Comparison of ENCODE assay signal across 17 mouse cellular contexts in genomic region chr2:27687041-27687440, GRCm38 (mm10). TPM values are rescaled to one million over a fixed set of nuclear protein-coding genes. Genes with fewer than 3 reads are reported as not detected.
DNase-seq lines count a peak whose midpoint lies in the region; ATAC-seq and TF ChIP-seq lines count a peak whose summit lies in the region.
"Had no signal": no experiment of that assay in that cellular context is flagged by ENCODE, and none has a peak within 500 bp of the region (broad histone marks: within the 10 kb centered on the region; RNA-seq: fewer than 3 reads in every experiment).

No protein-coding gene starts in this region.

- H3K9me3 ChIP-seq in heart, embryonic 11.5 days (replicated peaks; ENCODE audit: control insufficient read depth, low read length): no peaks in the 10 kb centered on the region
- no peaks in the 10 kb centered on the region for H3K9me3 ChIP-seq in limb, embryonic 13.5 days
- H3K9me3 ChIP-seq in limb, embryonic 10.5 days (replicated peaks): no peaks in the 10 kb centered on the region
- no peaks in the 10 kb centered on the region for H3K9me3 ChIP-seq in limb, embryonic 15.5 days
- no peaks in the 10 kb centered on the region for H3K9me3 ChIP-seq in midbrain, embryonic 14.5 days (ENCODE audit: control insufficient read depth, low read length)
- H3K9me3 ChIP-seq: embryonic facial prominence, embryonic 13.5 days; forebrain, embryonic 10.5 days had no signal

- no peak for ATAC-seq in heart, embryonic 11.5 days (replicated peaks; ENCODE audit: insufficient number of reproducible peaks, low FRiP score, low TSS enrichment)
- no peak for ATAC-seq in limb, embryonic 13.5 days (ENCODE audit: low FRiP score, low read depth)
- no peak for ATAC-seq in limb, embryonic 15.5 days (ENCODE audit: insufficient number of reproducible peaks, low FRiP score, low TSS enrichment, low read depth)
- ATAC-seq in midbrain, embryonic 14.5 days (ENCODE audit: low FRiP score, low TSS enrichment): no peak
- ATAC-seq: hindbrain, postnatal 0 days had no signal

- H3K4me2 ChIP-seq in heart, embryonic 11.5 days: no peak overlapping the region
- H3K4me2 ChIP-seq in limb, embryonic 13.5 days (replicated peaks): no peak overlapping the region
- H3K4me2 ChIP-seq in limb, embryonic 15.5 days: no peak overlapping the region
- no peak overlapping the region for H3K4me2 ChIP-seq in midbrain, embryonic 14.5 days (ENCODE audit: low read length)
- H3K4me2 ChIP-seq: embryonic facial prominence, embryonic 13.5 days had no signal

- no peaks in the 10 kb centered on the region for H3K36me3 ChIP-seq in heart, embryonic 11.5 days (ENCODE audit: control insufficient read depth, insufficient read depth, low read length)
- no peaks in the 10 kb centered on the region for H3K36me3 ChIP-seq in limb, embryonic 13.5 days
- H3K36me3 ChIP-seq in limb, embryonic 10.5 days: no peaks in the 10 kb centered on the region
- no peaks in the 10 kb centered on the region for H3K36me3 ChIP-seq in limb, embryonic 15.5 days
- H3K36me3 ChIP-seq in midbrain, embryonic 14.5 days (ENCODE audit: control insufficient read depth, insufficient read depth, low read length): no peaks in the 10 kb centered on the region
- H3K36me3 ChIP-seq: embryonic facial prominence, embryonic 13.5 days; forebrain, embryonic 10.5 days had no signal

- no peak for DNase-seq in heart, adult 8-10 months (ENCODE audit: low spot score)
- DNase-seq in limb, embryonic 10.5 days (ENCODE audit: low spot score): no peak
- DNase-seq in left cerebral cortex, postnatal 4 days: no peak
- DNase-seq in midbrain, embryonic 14.5 days: no peak
- DNase-seq: adrenal gland, postnatal 10 days; cerebellum, adult 8-10 months; gastrocnemius, postnatal 10 days; kidney, postnatal 4 days; right cerebral cortex, adult 18-20 months; thymus, adult 2 months had no signal

- no peak overlapping the region for H3K9ac ChIP-seq in heart, embryonic 11.5 days (ENCODE audit: low read depth, low read length)
- H3K9ac ChIP-seq in limb, embryonic 13.5 days: no peak overlapping the region; the same call in 1 of the 2 replicates
- no peak overlapping the region for H3K9ac ChIP-seq in limb, embryonic 15.5 days
- H3K9ac ChIP-seq in midbrain, embryonic 14.5 days (replicated peaks; ENCODE audit: low read length): no peak overlapping the region
- H3K9ac ChIP-seq: embryonic facial prominence, embryonic 13.5 days had no signal

- no peak overlapping the region for H3K4me3 ChIP-seq in heart, embryonic 11.5 days (ENCODE audit: low read depth, low read length)
- H3K4me3 ChIP-seq in limb, embryonic 13.5 days: no peak overlapping the region
- no peak overlapping the region for H3K4me3 ChIP-seq in limb, embryonic 10.5 days
- H3K4me3 ChIP-seq in bone marrow macrophage, adult 2 months (ENCODE audit: insufficient read depth, low read length): no peak overlapping the region
- no peak overlapping the region for H3K4me3 ChIP-seq in limb, embryonic 15.5 days
- H3K4me3 ChIP-seq in midbrain, embryonic 14.5 days (replicated peaks; ENCODE audit: low read depth, low read length): no peak overlapping the region
- H3K4me3 ChIP-seq: embryonic facial prominence, embryonic 13.5 days; forebrain, embryonic 10.5 days had no signal

- intact Hi-C loops in left cerebral cortex, postnatal 4 days (cut with DNase I): no loop called here

- 22% methylated on average over 1 of the region's 1 CpGs for WGBS in heart, embryonic 11.5 days (ENCODE audit: insufficient replicate concordance)
- WGBS in limb, embryonic 13.5 days: 26% methylated on average over 1 of the region's 1 CpGs
- WGBS in limb, embryonic 10.5 days: 54% methylated on average over 1 of the region's 1 CpGs
- whole genome bisulfite sequencing in limb, embryonic 15.5 days: 25% methylated on average over 1 of the region's 1 CpGs
- WGBS in midbrain, embryonic 14.5 days: 50% methylated on average over 1 of the region's 1 CpGs

- TF ChIP-seq CTCF in bone marrow macrophage, adult 2 months (IDR thresholded peaks at IDR 0.05; ENCODE audit: low read depth, low read length): no peak

- TF ChIP-seq POLR2A in bone marrow macrophage, adult 2 months (IDR thresholded peaks at IDR 0.05; ENCODE audit: borderline replicate concordance, low read depth, low read length): no peak

- H3K4me1 ChIP-seq in heart, embryonic 11.5 days (ENCODE audit: control insufficient read depth, insufficient read depth, low read length): peaks cover 85% of the 10 kb centered on the region
- peaks cover 97% of the 10 kb centered on the region for H3K4me1 ChIP-seq in limb, embryonic 13.5 days
- H3K4me1 ChIP-seq in limb, embryonic 10.5 days: peaks cover 65% of the 10 kb centered on the region
- peaks cover 59% of the 10 kb centered on the region for H3K4me1 ChIP-seq in bone marrow macrophage, adult 2 months (ENCODE audit: control insufficient read depth, insufficient read depth, low read length)
- H3K4me1 ChIP-seq in limb, embryonic 15.5 days: peaks cover 94% of the 10 kb centered on the region
- peaks cover 16% of the 10 kb centered on the region for H3K4me1 ChIP-seq in midbrain, embryonic 14.5 days (ENCODE audit: control insufficient read depth, insufficient read depth, low read length)

- no peaks in the 10 kb centered on the region for H3K27me3 ChIP-seq in heart, embryonic 11.5 days (ENCODE audit: control insufficient read depth, insufficient read depth, low read length)
- H3K27me3 ChIP-seq in limb, embryonic 13.5 days: no peaks in the 10 kb centered on the region
- no peaks in the 10 kb centered on the region for H3K27me3 ChIP-seq in limb, embryonic 10.5 days (ENCODE audit: low read depth, poor library complexity, severe bottlenecking)
- H3K27me3 ChIP-seq in limb, embryonic 15.5 days: no peaks in the 10 kb centered on the region
- H3K27me3 ChIP-seq in midbrain, embryonic 14.5 days (ENCODE audit: control insufficient read depth, insufficient read depth, low read length): no peaks in the 10 kb centered on the region
- H3K27me3 ChIP-seq: embryonic facial prominence, embryonic 13.5 days had no signal

- peak overlapping the region; percentile 15; the same call in 1 of the 2 replicates for H3K27ac ChIP-seq in heart, embryonic 11.5 days (ENCODE audit: low read depth, low read length)
- 0 out of 2 replicates have a peak overlapping the region, but pooled peaks have one; percentile 4 for H3K27ac ChIP-seq in limb, embryonic 13.5 days
- no peak overlapping the region for H3K27ac ChIP-seq in limb, embryonic 10.5 days
- H3K27ac ChIP-seq in bone marrow macrophage, adult 2 months (ENCODE audit: insufficient read depth, low read depth, low read length): peak overlapping the region; percentile 80
- peak overlapping the region; percentile 33; the same call in 1 of the 2 replicates for H3K27ac ChIP-seq in limb, embryonic 15.5 days
- no peak overlapping the region for H3K27ac ChIP-seq in midbrain, embryonic 14.5 days (replicated peaks; ENCODE audit: low read depth, low read length)
- H3K27ac ChIP-seq: embryonic facial prominence, embryonic 13.5 days; hindbrain, postnatal 0 days had no signal

RNA-seq across cellular contexts. Expression of gene Rxra, which starts 10.8 kb away (rescaled TPM):
- 4.2 and 5.2 TPM in 2 replicates for polyA plus RNA-seq in heart, embryonic 11.5 days (2014; fragmentation: Nextera tagmentation; extraction: Ambion mirVana)
- total RNA-seq in heart, adult 8-10 months (2022): 10 to 100 TPM; 50.5 to 61.2 (median 56.9) TPM
- polyA plus RNA-seq in limb, embryonic 13.5 days (2015; fragmentation: Nextera tagmentation; extraction: Ambion mirVana): 17.1 and 17.6 TPM in 2 replicates
- 8.7 and 10.9 TPM in 2 replicates for polyA plus RNA-seq in limb, embryonic 10.5 days (2016; fragmentation: Nextera tagmentation; extraction: Ambion mirVana)
- 35.8 and 39.7 TPM in 2 replicates for polyA plus RNA-seq in bone marrow macrophage, adult 2 months (2012; ENCODE audit: insufficient read depth, insufficient read length, missing spikeins)
- polyA plus RNA-seq in limb, embryonic 15.5 days (2015; fragmentation: Nextera tagmentation; extraction: Ambion mirVana): 19.4 and 19.7 TPM in 2 replicates
- total RNA-seq in left cerebral cortex, postnatal 4 days (2021): 10 to 100 TPM in 1 of 2 experiments, 1 to 10 TPM in 1; 8.8 to 12.8 TPM
- polyA plus RNA-seq in midbrain, embryonic 14.5 days (2014; fragmentation: Nextera tagmentation; extraction: Ambion mirVana): 1.9 and 2.5 TPM in 2 replicates

Comparison
In these comparisons a context has a peak if more than half of its experiments do, and no peak if none do; other contexts are left out.
1. H3K27ac ChIP-seq: peak in heart, embryonic 11.5 days (single experiment), limb, embryonic 13.5 days (single experiment), bone marrow macrophage, adult 2 months (single experiment) and limb, embryonic 15.5 days (single experiment); none in limb, embryonic 10.5 days (single experiment) and midbrain, embryonic 14.5 days (single experiment).